Mouse (Mus musculus): ENCODE results near the gene Gimap9.
"Not testable (repeated sequence)": the region's sequence is repeated elsewhere in the genome, so short reads cannot be mapped to it uniquely, and the experiment has no call there.

Gene Gimap9

DNA sequence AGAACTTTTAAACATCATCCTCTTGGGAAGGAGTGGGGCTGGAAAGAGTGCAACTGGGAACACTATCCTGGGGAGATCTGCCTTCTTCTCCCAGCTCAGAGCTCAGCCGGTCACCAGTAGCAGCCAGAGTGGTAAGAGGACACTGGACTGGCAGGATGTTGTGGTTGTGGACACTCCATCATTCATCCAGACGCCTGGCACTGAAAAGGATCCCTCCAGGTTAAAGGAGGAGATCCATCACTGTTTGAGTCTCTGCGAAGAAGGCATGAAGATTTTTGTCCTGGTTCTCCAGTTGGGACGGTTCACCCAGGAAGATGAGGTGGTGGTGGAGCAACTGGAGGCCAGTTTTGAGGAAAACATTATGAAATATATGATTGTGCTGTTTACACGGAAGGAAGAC is 17.2 kb upstream of the Gimap9 start:
- DNase-seq (ENCODE audit: extremely low read depth, insufficient read length, low spot score) = no peak

DNA sequence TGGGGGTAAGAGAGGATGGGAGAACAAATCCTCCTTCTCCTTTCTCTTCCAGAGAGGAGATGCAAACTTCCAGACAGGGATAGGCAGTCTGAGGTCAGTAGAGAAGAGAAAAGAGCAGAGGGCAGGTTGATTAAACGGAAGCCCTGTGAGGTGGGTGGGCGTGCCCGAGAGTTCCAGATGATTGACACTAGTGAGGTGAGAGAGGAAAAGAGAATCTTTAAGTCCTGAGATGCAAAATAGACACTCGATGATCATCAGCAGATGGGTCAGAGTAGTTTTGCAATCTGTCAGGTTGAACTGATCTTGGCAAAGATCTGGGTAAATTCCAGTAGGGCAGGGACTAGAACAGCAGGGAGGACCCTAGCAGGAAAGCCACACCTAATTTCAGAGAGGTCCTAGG is 11.2 kb upstream of the Gimap9 start:
- DNase-seq (ENCODE audit: extremely low read depth, insufficient read length, low spot score) = no peak

DNA sequence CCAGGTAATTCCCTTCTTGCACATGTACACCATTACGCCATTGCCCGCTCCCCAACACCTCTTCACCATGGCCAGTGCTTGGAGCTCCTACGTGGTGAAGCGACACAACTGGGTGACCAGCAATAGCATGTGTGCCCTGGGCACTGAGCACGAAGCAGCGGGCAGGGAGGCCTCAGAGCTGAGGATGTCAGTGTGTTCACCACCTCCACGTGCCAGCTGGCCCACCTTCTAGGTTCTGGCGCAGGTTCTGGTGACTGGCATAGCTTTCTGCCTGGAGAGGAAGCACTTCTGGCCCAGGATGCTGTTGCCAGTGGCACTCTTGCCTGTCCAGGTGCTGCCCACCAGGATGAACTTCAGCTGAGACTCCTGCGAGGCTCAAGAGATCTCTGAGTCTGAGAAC is 10.5 kb upstream of the Gimap9 start:
- DNase-seq (ENCODE audit: extremely low read depth, insufficient read length, low spot score) = no peak

DNA sequence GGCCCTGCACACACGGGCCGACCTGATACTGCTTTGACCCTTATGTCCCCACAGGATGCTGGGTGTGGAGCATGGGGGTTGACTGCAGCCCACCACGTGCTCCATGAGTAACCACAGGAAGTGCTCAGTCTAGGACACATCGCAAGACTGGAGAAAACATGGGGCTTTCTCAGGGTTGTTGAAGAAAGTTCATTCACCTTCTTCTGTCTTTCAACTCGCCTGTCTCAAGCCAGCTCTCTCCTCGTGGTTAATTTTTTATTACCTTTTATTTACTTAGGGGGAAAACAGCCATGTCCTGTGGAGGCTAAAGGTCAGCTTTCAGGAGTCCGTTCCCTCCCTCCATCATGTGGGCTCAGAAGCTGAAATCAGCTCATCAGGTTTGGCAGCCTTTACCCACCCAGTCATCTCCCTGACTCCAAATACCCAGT is 9.8 kb upstream of the Gimap9 start:
- DNase-seq (ENCODE audit: extremely low read depth, insufficient read length, low spot score) = no peak

DNA sequence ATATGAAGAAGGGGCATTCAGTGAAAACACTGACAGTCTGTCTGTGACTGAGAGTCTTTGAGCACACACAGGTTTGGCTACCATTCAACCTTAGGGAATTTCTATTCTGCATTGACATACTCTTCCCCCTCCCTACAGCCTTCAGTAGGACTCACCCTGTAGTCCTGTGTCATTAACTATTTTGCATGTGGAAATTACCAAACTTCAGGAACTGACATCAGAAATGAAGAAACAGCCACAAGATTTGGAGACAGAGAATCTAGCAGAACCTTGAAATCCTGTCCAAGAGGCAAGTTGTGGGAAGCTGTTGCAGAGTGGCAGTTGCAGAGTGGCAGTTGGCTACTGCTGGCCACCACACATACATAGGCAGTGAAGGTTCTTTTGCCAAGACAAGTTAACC is 7.9 kb upstream of the Gimap9 start:
- DNase-seq (ENCODE audit: extremely low read depth, insufficient read length, low spot score) = no peak

DNA sequence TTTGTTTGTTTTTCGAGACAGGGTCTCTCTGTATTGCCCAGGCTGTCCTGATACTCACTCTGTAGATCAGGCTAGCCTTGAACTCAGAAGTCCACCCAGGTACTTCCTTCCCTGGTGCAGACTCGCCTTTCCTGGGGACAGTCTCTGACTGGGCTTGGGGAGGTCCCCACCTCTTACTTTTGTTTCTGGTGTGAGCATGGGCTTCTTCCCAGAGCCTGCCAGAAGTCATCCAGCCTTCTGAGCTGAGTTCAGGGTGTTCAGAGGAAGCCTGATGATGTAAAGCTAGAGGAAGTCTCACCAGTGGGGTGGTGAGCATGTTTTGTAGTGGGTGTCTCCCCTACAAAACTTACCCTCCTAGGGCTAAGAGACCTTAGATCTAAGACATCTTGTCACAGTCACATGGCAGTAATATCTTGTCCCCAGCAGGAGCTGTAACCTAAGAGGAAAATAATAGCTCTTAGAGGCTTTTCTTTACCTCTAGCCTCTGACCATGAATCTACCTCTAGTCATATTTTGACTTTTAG is 6.4 kb upstream of the Gimap9 start:
- DNase-seq (ENCODE audit: extremely low read depth, insufficient read length, low spot score) = no peak

DNA sequence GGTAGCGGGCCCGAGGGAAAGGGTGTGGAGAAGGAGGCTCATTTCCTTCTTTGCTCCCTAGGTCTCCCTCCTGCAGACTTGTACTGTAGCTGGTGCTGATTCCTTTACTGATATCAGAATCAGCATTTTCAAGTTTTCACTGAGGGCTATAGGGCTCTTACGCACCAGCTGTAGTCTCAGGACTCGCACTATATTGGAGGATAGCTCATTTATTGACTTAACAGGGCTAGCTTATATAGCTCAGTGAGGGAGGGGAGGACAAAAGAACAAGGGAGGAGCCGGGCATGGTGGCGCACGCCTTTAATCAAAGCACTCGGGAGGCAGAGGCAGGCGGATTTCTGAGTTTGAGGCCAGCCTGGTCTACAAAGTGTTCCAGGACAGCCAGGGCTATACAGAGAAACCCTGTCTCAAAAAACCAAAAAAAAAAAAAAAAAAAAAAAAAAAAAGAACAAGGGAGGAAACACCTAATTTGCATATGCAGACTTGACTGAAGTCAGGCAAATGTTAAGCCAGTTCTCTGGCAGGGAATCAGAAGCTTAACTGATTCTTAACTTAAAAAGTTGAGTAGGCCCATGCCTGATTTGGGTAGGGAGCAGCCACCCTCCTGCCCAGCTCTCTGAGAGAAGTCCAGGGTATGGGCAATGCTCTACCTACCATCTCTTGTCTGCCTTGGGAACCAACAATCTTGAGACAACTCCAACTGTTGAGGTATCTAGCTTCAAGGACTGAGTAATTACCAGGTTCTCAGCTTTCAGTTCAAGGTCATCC is 1.5 kb upstream of the Gimap9 start:
- DNase-seq (ENCODE audit: extremely low read depth, insufficient read length, low spot score) = no peak

DNA sequence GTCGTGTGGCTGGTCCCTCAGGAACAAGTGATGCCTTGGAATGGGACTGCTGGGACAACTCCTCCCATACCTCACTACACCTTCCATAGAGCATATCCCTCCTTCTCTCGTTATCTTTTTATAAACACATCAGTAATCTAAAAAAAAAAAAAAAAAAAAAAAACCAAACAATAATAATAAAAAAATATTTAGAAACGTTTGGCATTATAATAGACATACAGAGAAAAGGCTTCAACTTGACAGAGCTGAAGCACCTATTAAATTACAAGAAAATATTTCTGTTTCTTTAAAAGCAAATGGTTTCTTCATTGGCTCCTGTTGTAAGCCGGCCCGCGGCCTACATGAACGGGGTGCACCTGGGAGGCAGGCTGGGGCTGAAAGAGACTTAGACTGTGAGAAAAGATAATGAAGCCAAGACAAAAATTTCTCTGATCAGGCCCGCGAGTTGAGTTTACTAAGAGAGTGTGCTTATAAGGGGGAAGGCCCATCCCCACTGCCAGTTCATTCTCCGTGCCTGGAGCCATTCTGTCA is 464 bp upstream of the Gimap9 start:
- no peak for DNase-seq (ENCODE audit: extremely low read depth, insufficient read length, low spot score)

DNA sequence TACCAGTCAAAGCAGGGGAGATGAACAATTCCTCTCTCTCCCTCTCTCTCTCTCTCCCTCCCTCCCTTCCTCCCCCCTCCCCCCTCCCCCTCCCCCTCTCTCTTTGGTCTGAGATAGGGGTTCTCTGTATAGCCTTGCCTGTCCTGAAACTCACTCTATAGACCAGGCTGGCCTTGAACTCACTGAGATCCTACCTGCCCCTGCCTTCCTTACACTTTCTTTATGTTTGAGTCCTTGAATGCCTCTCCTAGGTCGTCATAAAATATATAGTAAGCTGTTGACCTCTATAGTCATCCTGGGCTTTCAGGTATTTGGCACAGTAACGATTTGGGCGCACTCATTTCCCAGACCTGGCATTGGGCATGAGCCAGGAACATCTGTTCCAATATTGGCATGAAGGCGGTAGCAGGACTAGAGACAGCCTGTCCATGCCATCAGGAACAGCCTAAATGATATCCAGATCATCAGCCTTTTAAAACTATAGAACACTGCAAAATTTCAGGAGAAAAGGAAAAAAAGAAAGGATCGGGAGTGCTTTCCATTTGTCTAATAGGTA is 1.0 kb downstream of the Gimap9 start:
- DNase-seq (ENCODE audit: extremely low read depth, insufficient read length, low spot score) = no peak

DNA sequence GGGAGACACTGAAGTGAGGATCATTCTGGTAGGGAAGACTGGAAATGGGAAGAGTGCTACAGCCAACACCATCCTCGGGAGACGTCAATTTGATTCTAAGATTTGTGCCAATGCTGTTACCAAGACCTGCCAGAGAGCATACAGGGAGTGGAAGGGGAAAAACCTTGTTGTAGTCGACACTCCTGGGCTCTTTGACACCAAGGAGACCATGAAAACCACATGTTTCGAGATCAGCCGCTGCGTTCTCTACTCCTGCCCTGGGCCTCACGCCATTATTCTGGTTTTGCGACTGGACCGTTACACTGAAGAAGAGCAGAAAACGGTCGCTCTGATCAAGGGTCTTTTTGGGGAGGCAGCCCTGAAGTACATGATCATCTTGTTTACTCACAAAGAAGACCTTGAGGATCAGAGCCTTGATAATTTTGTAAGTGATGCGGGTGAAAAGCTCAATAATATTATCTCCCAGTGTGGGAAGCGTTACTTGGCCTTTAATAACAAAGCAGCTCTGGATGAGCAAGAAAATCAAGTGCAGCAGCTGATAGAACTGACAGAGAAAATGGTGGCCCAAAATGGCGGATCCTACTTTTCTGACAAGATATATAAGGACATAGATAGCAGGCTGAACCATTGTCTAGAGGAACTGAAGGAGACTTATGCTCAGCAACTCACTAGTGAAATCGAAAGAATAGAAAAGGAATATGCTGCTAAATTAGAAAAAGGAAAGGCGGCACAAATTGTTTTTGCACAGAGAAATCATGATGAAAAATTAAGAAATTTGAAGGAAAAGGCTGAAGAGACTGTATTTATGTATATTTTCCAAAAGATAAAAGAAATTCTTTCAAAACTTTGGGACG is 1.8 kb downstream of the Gimap9 start:
- DNase-seq (ENCODE audit: extremely low read depth, insufficient read length, low spot score) = no peak

DNA sequence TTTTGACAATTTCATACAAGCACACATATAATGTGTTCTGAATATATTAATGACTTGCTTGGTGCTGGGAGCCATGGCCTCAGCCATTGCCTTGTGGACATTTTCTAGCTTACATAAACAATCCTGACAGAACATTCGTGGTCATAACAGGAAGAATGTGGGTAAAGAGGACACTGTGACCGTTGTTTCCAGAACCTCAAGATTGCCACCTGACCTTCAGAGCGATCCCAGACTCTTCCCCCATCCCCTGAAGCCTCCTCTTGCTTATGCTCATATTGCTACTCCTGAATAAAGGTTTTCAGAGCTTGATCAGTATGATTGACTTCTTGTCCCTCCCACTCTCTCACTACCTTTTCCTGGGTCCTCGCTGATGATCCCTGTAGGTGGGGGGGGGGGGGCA is 2.5 kb downstream of the Gimap9 start:
- no peak for DNase-seq (ENCODE audit: extremely low read depth, insufficient read length, low spot score)

DNA sequence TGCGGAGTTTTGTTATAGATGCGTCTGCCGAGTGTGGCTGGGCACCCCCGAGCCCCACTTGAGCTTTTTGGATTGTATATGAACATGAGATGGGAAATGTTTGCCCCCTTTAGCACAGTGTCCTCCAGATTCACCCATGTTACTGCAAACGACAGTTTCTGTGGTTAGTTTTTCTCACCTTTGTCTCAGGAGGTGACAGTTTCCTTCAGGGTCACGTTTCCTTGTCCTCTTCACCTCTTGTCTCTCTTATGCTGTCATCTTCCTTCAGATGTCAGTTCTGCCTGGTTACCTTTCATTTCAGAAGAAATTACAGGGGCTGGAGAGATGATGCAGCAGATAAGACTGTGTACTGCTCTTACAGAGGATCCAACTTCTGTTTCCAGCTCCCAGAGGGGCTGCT is 3.8 kb downstream of the Gimap9 start:
- no peak for DNase-seq (ENCODE audit: extremely low read depth, insufficient read length, low spot score)

DNA sequence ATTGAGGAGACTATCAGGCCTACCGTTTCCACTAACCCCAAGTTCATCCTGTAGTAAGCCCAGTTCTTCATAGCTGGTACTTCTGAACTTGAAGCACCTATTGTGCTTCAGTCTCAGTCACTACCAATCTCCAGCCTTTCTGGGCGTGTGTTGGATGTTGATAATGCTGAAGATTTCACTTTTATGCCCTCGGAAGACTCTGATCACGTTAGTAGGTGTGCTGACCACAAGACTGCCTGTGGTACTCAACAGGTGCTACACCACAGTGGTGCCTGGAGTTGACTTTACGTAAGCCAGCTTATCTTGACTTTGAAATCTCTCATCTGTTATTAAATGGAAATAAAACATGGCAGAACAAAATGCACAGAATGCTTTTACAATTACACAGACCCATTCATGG is 4.5 kb downstream of the Gimap9 start:
- DNase-seq (ENCODE audit: extremely low read depth, insufficient read length, low spot score) = no peak

DNA sequence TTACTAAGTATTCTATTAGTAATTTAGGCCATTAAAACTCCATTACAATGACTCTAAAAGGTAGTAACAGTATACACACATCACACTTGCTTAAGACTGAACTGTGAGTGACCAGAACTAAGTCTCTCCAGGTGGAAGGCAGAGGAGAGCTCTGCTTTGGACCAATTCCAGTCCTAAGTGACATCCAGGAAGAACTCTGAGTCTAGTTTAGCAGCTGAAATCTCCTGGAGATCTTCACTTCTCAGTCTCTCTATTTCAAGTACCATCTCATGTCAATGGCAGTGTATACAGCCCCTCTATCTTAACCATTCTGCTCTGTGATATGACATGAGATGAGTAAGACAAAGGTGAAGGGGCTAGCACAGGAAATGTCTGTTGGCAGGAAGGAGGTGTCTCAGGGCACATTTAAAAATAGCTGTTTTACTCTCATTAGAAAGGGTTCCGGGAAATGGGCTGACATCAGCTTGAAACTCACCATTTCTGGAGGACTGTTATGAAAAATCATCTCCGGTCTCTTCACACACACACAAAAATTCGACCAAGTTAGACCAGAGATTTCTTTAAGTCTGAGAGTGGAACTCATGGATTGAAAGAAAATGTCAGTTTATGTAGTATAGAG is 5.7 kb downstream of the Gimap9 start:
- no peak for DNase-seq (ENCODE audit: extremely low read depth, insufficient read length, low spot score)

DNA sequence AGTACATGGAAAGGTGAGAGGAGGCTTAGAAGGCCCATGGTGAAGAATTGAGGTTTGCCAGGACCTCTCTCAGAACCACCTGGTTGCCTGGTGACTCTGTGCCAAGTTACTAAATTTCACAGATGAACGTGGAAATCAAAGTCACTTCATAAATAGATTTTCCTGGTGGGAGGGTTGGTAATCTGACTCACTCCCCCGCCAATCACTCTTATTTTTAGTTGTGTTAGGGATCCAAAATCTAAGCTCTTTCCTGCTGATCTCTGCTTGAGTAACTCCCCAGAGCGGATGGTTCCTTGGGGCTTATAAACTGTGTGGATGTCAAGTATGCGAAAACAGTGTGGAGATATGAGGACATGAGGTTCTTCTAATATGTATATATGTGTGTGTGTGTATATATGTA is 6.3 kb downstream of the Gimap9 start:
- no peak for DNase-seq (ENCODE audit: extremely low read depth, insufficient read length, low spot score)

DNA sequence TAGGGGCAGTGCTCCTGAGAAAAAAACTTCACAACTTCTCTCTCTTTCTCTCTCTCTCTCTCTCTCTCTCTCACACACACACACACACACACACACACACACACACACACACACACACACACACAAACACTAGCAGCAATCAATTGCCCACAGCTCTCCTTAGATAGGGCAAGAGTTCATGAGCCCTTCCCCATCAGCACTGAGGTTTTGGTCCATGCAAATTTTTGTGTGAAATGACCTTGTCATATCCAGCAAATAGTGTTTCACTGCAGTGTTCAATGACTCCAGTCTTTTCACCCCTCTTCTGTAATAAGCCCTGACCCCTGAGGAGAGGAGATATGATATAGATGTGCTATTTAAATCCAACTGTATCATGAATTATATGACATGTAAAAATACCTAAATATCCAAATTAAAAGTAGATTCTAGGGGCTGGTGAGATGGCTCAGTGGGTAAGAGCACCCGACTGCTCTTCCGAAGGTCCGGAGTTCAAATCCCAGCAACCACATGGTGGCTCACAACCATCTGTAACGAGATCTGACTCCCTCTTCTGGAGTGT is 7.4 kb downstream of the Gimap9 start:
- not testable (repeated sequence) for DNase-seq (ENCODE audit: extremely low read depth, insufficient read length, low spot score)

DNA sequence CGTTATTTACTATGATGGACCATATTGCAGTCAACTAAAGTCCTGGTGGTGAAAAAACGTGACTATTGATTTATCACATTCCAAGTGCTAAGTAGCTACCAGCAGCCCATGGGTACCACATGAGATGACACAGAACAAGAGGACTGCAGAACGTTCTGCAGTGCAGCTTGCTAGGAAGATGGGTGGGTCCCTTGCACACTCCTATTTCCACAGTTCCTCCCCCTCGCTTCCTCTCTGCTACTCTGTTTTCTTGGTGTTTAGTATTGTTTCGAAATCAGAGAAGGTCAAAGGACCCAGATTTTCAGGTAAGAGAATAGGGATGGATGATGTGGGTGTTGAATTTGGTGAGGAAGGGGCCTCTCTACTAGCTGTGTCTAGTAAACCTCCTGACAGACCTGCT is 8.4 kb downstream of the Gimap9 start, which contains the start of gene Gimap4:
Gene Gimap4, plus strand, starts transcription at position 231 of the 400 bp plus-strand sequence.
- no peak for DNase-seq (ENCODE audit: extremely low read depth, insufficient read length, low spot score)

DNA sequence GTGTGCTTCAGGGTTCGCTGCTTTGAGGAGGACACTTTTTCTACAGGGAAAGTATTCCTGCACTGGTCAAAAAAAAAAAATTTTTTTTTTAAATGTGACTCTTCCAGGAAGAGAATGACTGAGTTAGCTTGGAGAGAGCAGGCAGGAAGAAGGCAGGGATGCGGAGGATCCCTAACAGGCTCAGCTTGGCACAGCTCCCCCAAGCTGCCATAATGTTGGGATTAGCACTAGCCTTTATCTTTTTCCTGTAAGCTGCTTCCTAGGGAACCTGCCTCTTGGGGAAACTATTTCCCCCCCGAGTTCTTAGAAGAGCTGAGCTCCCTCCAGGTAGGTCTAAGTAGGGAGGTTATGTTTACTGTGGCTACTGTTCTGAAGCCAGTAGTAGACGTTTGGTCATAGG is 8.9 kb downstream of the Gimap9 start:
- no peak for DNase-seq (ENCODE audit: extremely low read depth, insufficient read length, low spot score)

DNA sequence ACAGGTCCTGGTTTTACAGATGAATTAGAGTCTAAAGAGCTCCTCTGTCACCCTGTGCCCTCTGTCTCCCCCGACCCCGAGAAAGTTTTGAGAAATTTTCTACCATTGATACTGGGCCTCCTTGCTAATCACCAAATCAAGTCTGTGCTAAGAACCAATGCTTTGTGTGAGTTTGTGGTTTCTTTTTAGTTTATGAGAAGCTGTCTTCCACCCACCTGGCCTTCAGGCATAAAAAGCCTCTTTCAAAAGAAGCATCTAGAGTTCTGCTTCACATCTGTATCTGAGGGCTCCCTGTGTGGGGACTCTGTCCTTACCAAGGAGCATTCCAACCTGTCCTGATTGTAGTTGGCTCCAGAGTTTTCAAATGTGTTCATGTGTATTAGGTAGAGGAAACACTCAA is 9.3 kb downstream of the Gimap9 start:
- DNase-seq (ENCODE audit: extremely low read depth, insufficient read length, low spot score) = no peak
